Mouse (Mus musculus) intestine, embryonic 14.5 days (tissue): ENCODE results near the gene Ren1. TPM values are rescaled to one million over a fixed set of nuclear protein-coding genes. Genes with fewer than 3 reads are reported as not detected.

Experiments
- ATAC-seq: fragments of 200-750 bp; cut with Nextera tagmentation; replicated peaks from 2 replicates; pipeline ENCODE4 v1.8.0; 2017; ENCODE audit warnings: low read depth, moderate number of reproducible peaks, moderate TSS enrichment, moderate library complexity; ENCODE audit not compliant: low FRiP score, low TSS enrichment
- DNase-seq: peaks from one replicate; pipeline ENCODE4 v3.0.0-alpha.2; 2018; ENCODE audit warnings: low spot score
- H3K27ac ChIP-seq: fragments of 300-500 bp; sonication (generic); 2 replicates; pipeline ENCODE4 v1.5.1; 2014; ENCODE audit warnings: low read depth, mild to moderate bottlenecking, control low read depth
- H3K27me3 ChIP-seq: fragments of 300-500 bp; sonication (generic); replicated peaks from 2 replicates; pipeline ENCODE4 v1.6.1; 2014; ENCODE audit warnings: low read length, control low read depth; ENCODE audit not compliant: control insufficient read depth, insufficient read depth
- H3K36me3 ChIP-seq: fragments of 300-500 bp; sonication (generic); 2 replicates; pipeline ENCODE4 v1.6.1; 2014; ENCODE audit warnings: low read length, control low read depth; ENCODE audit not compliant: control insufficient read depth, insufficient read depth
- H3K4me1 ChIP-seq: fragments of 300-500 bp; sonication (generic); replicated peaks from 2 replicates; pipeline ENCODE4 v1.6.1; 2014; ENCODE audit warnings: low read length, control low read depth, mixed read lengths; ENCODE audit not compliant: control insufficient read depth, insufficient read depth
- H3K4me2 ChIP-seq: fragments of 300-500 bp; sonication (generic); 2 replicates; pipeline ENCODE4 v1.6.1; 2014; ENCODE audit warnings: low read length
- H3K4me3 ChIP-seq: fragments of 300-500 bp; sonication (generic); 2 replicates; pipeline ENCODE4 v1.5.1; 2014; ENCODE audit warnings: low read depth, low read length, control low read depth, mixed read lengths
- H3K9ac ChIP-seq: fragments of 300-500 bp; sonication (generic); 2 replicates; pipeline ENCODE4 v1.6.1; 2014; ENCODE audit warnings: mild to moderate bottlenecking, low read length
- H3K9me3 ChIP-seq: fragments of 300-500 bp; sonication (generic); 2 replicates; pipeline ENCODE4 v1.6.1; 2016; ENCODE audit warnings: low read length, control low read depth; ENCODE audit not compliant: control insufficient read depth
- WGBS: fragments of 180-500 bp; shearing (Covaris S2); extraction: QIAGEN DNeasy Blood & Tissue Kit; methylation state at CpG from one replicate; pipeline ENCODE4 v1.1.7; 2014; 5-methylcytosine and 5-hydroxymethylcytosine counted together
- polyA plus RNA-seq: library from polyadenylated mRNA; unstranded; fragments of >200 nt; fragmentation: Nextera tagmentation; extraction: Ambion mirVana; gene quantifications from 2 replicates; pipeline ENCODE4 v1.2.1, GENCODE M21; 2014

Ren1 gene
- polyA plus RNA-seq, 1 experiment from 2014 or later, result 0.51 TPM

- no peak overlapping the region for H3K4me2 ChIP-seq
- no peaks in the 10 kb centered on the region for H3K9me3 ChIP-seq
- H3K4me1 ChIP-seq, result no peaks in the 10 kb centered on the region
- no peak overlapping the region for H3K27ac ChIP-seq
- H3K27me3 ChIP-seq, result no peaks in the 10 kb centered on the region
- no peak overlapping the region for H3K9ac ChIP-seq
- ATAC-seq, result no peak
- WGBS, result 83% methylated on average over 4 of the region's 4 CpGs
- H3K36me3 ChIP-seq, result no peaks in the 10 kb centered on the region
- DNase-seq, result no peak
- no peak overlapping the region for H3K4me3 ChIP-seq
These were observed 33.7 kb upstream of the Ren1 start for GRCm38 (mm10) chr1:133316577-133316976.

GRCm38 (mm10) chr1:133317149-133317548 lies 33.2 kb upstream of the Ren1 start:
- ATAC-seq (no peak), DNase-seq (no peak)
- H3K27me3 ChIP-seq, result no peaks in the 10 kb centered on the region
- H3K9ac ChIP-seq, result no peak overlapping the region
- no peak overlapping the region for H3K4me2 ChIP-seq
- 69% methylated on average over 1 of the region's 1 CpGs for WGBS
- H3K36me3 ChIP-seq, result no peaks in the 10 kb centered on the region
- no peaks in the 10 kb centered on the region for H3K4me1 ChIP-seq
- H3K27ac ChIP-seq, result no peak overlapping the region
- no peaks in the 10 kb centered on the region for H3K9me3 ChIP-seq
- no peak overlapping the region for H3K4me3 ChIP-seq

- no peaks in the 10 kb centered on the region for H3K36me3 ChIP-seq
- no peaks in the 10 kb centered on the region for H3K9me3 ChIP-seq
- WGBS, result 83% methylated on average over 13 of the region's 13 CpGs
- no peaks in the 10 kb centered on the region for H3K4me1 ChIP-seq
- no peaks in the 10 kb centered on the region for H3K27me3 ChIP-seq
- no peak within 1 kb of the TSS for H3K4me2 ChIP-seq
- no peak within 1 kb of the TSS for H3K27ac ChIP-seq
- ATAC-seq (no peak), DNase-seq (no peak)
- no peak within 1 kb of the TSS for H3K4me3 ChIP-seq
- H3K9ac ChIP-seq, result no peak within 1 kb of the TSS
These were observed 28.9 kb upstream of the Ren1 start, which contains the start of gene Kiss1 for GRCm38 (mm10) chr1:133321267-133321925. Kiss1 (plus strand) TSS chr1:133321875.

GRCm38 (mm10) chr1:133323333-133323732 lies 27.0 kb upstream of the Ren1 start:
- ATAC-seq, result no peak
- no peaks in the 10 kb centered on the region for H3K9me3 ChIP-seq
- WGBS, result 31% methylated on average over 5 of the region's 5 CpGs
- H3K4me1 ChIP-seq, result no peaks in the 10 kb centered on the region
- H3K27ac ChIP-seq, result no peak overlapping the region
- H3K9ac ChIP-seq, result no peak overlapping the region
- DNase-seq, result no peak
- H3K36me3 ChIP-seq, result no peaks in the 10 kb centered on the region
- H3K27me3 ChIP-seq, result 0 out of 2 replicates have a peak, but pooled peaks cover 4% of the 10 kb centered on the region
- H3K4me2 ChIP-seq, result no peak overlapping the region
- no peak overlapping the region for H3K4me3 ChIP-seq

GRCm38 (mm10) chr1:133325951-133326350 lies 24.4 kb upstream of the Ren1 start:
- Histone ChIP-seq H3K9ac (no peak overlapping the region), H3K4me2 (no peak overlapping the region), H3K27ac (no peak overlapping the region), H3K36me3 (no peaks in the 10 kb centered on the region), H3K4me3 (no peak overlapping the region), H3K27me3 (peaks cover 8% of the 10 kb centered on the region; the same call in 1 of the 2 replicates), H3K9me3 (no peaks in the 10 kb centered on the region), H3K4me1 (peaks cover 10% of the 10 kb centered on the region; the same call in 1 of the 2 replicates)
- ATAC-seq, result no peak
- WGBS, result 82% methylated on average over 8 of the region's 8 CpGs
- no peak for DNase-seq

- no peak for DNase-seq
- H3K4me1 ChIP-seq, result peaks cover 10% of the 10 kb centered on the region; the same call in 1 of the 2 replicates
- H3K4me3 ChIP-seq, result no peak overlapping the region
- H3K4me2 ChIP-seq, result no peak overlapping the region
- no peak overlapping the region for H3K27ac ChIP-seq
- H3K9me3 ChIP-seq, result no peaks in the 10 kb centered on the region
- no peak for ATAC-seq
- H3K27me3 ChIP-seq, result peaks cover 8% of the 10 kb centered on the region; the same call in 1 of the 2 replicates
- WGBS, result 60% methylated on average over 5 of the region's 5 CpGs
- H3K36me3 ChIP-seq, result no peaks in the 10 kb centered on the region
- H3K9ac ChIP-seq, result no peak overlapping the region
These were observed 23.2 kb upstream of the Ren1 start for GRCm38 (mm10) chr1:133327094-133327493.

- Histone ChIP-seq H3K27me3 (peaks cover 8% of the 10 kb centered on the region; the same call in 1 of the 2 replicates), H3K9ac (no peak overlapping the region), H3K9me3 (no peaks in the 10 kb centered on the region), H3K4me3 (no peak overlapping the region), H3K36me3 (no peaks in the 10 kb centered on the region), H3K4me2 (no peak overlapping the region), H3K27ac (no peak overlapping the region), H3K4me1 (peaks cover 10% of the 10 kb centered on the region; the same call in 1 of the 2 replicates)
- no peak for ATAC-seq
- DNase-seq, result no peak
- whole genome bisulfite sequencing, result 77% methylated on average over 6 of the region's 6 CpGs
These were observed 22.0 kb upstream of the Ren1 start for GRCm38 (mm10) chr1:133328299-133328795.

- WGBS, result 7% methylated on average over 34 of the region's 34 CpGs
- peak; percentile 69 for DNase-seq
These were observed 21.2 kb upstream of the Ren1 start for GRCm38 (mm10) chr1:133328896-133329637.

More at GRCm38 (mm10) chr1:133328896-133329637, 21.2 kb upstream of the Ren1 start:
- Histone ChIP-seq H3K27ac (no peak overlapping the region), H3K36me3 (no peaks in the 10 kb centered on the region), H3K4me1 (peaks cover 10% of the 10 kb centered on the region; the same call in 1 of the 2 replicates), H3K4me2 (peak overlapping the region; percentile 58), H3K4me3 (peak overlapping the region; percentile 22), H3K27me3 (peaks cover 8% of the 10 kb centered on the region; the same call in 1 of the 2 replicates), H3K9ac (peak overlapping the region; percentile 17; the same call in 1 of the 2 replicates), H3K9me3 (no peaks in the 10 kb centered on the region)
- ATAC-seq, result peak; percentile 55; the same call in 1 of the 2 replicates
